Mouse (Mus musculus) stomach, embryonic 16.5 days (tissue): ENCODE results near the gene Sall1. TPM values are rescaled to one million over a fixed set of nuclear protein-coding genes. Genes with fewer than 3 reads are reported as not detected.

Experiments
- ATAC-seq: fragments of 200-750 bp; cut with Nextera tagmentation; 2 replicates; pipeline ENCODE4 v1.8.0; 2017; ENCODE audit warnings: moderate number of reproducible peaks, moderate TSS enrichment; ENCODE audit not compliant: insufficient read depth, low FRiP score
- H3K27ac ChIP-seq: fragments of 300-500 bp; sonication (generic); 2 replicates; pipeline ENCODE4 v1.5.1; 2014; ENCODE audit warnings: low read length
- H3K27me3 ChIP-seq: fragments of 300-500 bp; sonication (generic); 2 replicates; pipeline ENCODE4 v1.6.1; 2014; ENCODE audit warnings: low read length, control low read depth, mixed read lengths; ENCODE audit not compliant: control insufficient read depth, insufficient read depth
- H3K36me3 ChIP-seq: fragments of 300-500 bp; sonication (generic); 2 replicates; pipeline ENCODE4 v1.6.1; 2014; ENCODE audit warnings: low read length; ENCODE audit not compliant: control insufficient read depth, insufficient read depth
- H3K4me1 ChIP-seq: fragments of 300-500 bp; sonication (generic); 2 replicates; pipeline ENCODE4 v1.6.1; 2014; ENCODE audit warnings: low read length, control low read depth, mixed read lengths; ENCODE audit not compliant: control insufficient read depth, insufficient read depth
- H3K4me2 ChIP-seq: fragments of 300-500 bp; sonication (generic); 2 replicates; pipeline ENCODE4 v1.6.1; 2014; ENCODE audit warnings: low read depth, low read length, mixed read lengths
- H3K4me3 ChIP-seq: fragments of 300-500 bp; sonication (generic); replicated peaks from 2 replicates; pipeline ENCODE4 v1.5.1; 2014; ENCODE audit warnings: mild to moderate bottlenecking, low read length
- H3K9ac ChIP-seq: fragments of 300-500 bp; sonication (generic); 2 replicates; pipeline ENCODE4 v1.6.1; 2014; ENCODE audit warnings: low read length
- H3K9me3 ChIP-seq: fragments of 300-500 bp; sonication (generic); replicated peaks from 2 replicates; pipeline ENCODE4 v1.6.1; 2016; ENCODE audit warnings: low read length, control low read depth; ENCODE audit not compliant: control insufficient read depth
- WGBS: fragments of 180-500 bp; shearing (Covaris S2); extraction: QIAGEN DNeasy Blood & Tissue Kit; methylation state at CpG from one replicate; pipeline ENCODE4 v1.1.7; 2014; 5-methylcytosine and 5-hydroxymethylcytosine counted together
- polyA plus RNA-seq: library from polyadenylated mRNA; unstranded; fragments of >200 nt; fragmentation: Nextera tagmentation; extraction: Ambion mirVana; gene quantifications from 2 replicates; pipeline ENCODE4 v1.2.1, GENCODE M21; 2015

The Sall1 gene
- polyA plus RNA-seq, 1 experiment from 2014 or later = 1.1 TPM

DNA sequence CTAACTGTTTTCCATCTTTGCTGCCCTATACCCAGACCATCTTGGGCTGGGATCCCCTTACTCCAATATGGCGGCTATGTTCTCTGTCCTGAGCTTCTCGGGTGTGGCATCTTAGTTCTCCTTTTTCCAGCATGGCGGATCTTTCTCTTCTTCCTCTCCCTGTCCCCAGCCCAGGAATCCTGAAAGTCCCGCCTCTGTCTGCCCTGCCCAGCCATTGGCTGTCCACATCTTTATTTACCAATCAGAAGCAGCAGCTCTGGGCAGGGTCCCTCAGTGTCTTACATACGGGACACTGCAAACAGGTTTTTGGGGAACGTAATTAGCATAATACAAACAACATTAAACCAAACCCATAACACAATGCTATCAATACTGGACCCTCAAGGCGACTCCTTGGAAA lies 8.9 kb upstream of the Sall1 start:
- Histone ChIP-seq H3K36me3 (no peaks in the 10 kb centered on the region), H3K9ac (no peak overlapping the region)
- 93% methylated on average over 7 of the region's 7 CpGs for WGBS

DNA sequence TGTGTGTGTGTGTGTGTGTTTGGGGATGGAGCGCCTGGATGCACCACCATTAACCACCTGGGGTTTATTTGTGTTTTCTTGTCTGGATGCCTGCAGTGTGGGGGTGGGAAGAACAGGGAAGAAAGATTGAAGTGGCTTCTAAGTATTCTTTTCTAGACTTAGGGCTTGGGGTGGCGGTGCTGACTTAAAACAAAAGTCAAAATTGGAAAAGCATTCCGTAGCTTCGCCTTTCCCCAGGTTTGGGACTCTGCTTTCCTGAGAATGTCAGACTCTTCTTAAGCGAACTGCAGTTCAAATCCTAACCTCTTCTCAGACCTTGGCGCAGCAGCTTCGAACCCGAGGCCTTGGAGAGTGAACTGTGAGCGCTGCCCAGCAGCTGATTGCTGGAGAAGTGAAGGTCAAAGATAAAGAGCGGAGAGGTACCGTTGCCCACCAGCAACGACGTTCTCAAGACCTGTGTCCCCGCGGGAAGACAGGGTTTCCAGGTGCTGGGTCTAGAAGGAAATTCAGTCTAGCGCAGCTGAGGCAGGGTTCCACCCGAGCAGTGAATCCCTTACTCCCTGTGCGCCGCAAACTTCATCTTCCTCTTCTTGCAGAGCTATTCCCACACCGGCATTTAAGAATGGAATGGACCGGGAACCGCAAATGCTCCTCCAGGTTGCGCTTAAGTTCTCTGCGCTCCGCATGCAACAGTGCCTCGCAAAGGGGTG lies 2.8 kb upstream of the Sall1 start:
- Histone ChIP-seq H3K36me3 (no peaks in the 10 kb centered on the region), H3K4me2 (no peak overlapping the region), H3K9ac (no peak overlapping the region), H3K27me3 (peaks cover 76% of the 10 kb centered on the region), H3K9me3 (no peaks in the 10 kb centered on the region), H3K27ac (no peak overlapping the region), H3K4me3 (no peak overlapping the region), H3K4me1 (peaks cover 22% of the 10 kb centered on the region)
- 5% methylated on average over 26 of the region's 26 CpGs for WGBS
- no peak for ATAC-seq

More for the DNA sequence above, 8.9 kb upstream of the Sall1 start:
- H3K9me3 ChIP-seq = no peaks in the 10 kb centered on the region
- H3K27ac ChIP-seq = no peak overlapping the region
- ATAC-seq = no peak
- H3K4me1 ChIP-seq = no peaks in the 10 kb centered on the region
- no peak overlapping the region for H3K4me2 ChIP-seq
- H3K4me3 ChIP-seq = no peak overlapping the region
- peaks cover 34% of the 10 kb centered on the region for H3K27me3 ChIP-seq

DNA sequence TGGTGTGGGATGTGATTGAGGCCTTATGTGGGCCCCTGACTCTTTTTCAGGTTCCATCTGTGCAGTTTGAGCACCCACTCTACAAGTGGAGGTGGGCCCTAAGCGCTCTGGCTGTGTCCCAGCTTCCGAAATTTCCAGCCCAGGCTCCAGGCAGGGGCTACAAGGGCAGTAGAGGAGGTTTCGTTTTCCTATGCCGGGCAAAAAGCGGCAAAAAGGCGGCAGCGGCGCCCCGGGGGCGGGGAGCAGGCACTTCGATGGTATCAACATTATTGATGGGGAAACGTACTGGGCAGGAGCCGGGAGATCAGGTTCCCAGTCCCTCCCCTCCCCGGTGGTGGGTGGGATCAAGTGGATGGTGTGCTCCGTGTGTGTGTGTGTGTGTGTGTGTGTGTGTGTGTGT lies 2.3 kb upstream of the Sall1 start:
- Histone ChIP-seq H3K9ac (no peak overlapping the region), H3K27ac (no peak overlapping the region), H3K9me3 (no peaks in the 10 kb centered on the region), H3K27me3 (peaks cover 77% of the 10 kb centered on the region), H3K4me1 (peaks cover 27% of the 10 kb centered on the region), H3K4me2 (peak overlapping the region; percentile 22; the same call in 1 of the 2 replicates), H3K36me3 (no peaks in the 10 kb centered on the region), H3K4me3 (peak overlapping the region; percentile 25)
- 3% methylated on average over 15 of the region's 15 CpGs for WGBS
- no peak for ATAC-seq

DNA sequence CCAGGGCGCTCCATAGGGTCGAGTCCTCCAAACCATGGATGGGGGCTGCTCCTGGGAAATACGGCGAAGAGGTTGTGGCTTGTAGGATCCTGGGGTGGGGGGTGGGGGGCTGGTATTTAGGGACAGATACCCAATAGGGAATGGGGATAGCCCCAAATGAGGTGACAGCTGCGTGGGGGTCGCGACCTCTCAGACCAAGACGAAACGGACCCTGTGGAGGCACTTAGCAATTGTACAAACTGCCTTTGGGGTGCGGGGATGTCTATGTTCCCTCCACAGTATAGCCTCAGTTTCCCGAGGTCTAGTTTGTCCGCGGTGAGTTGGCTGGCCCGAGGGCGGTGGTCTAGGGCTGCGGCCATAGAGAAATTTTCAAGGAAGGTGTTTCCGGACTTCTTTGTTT lies 1.8 kb upstream of the Sall1 start:
- H3K4me3 ChIP-seq = no peak overlapping the region; the same call in 1 of the 2 replicates
- H3K36me3 ChIP-seq = no peaks in the 10 kb centered on the region
- peak overlapping the region; percentile 22; the same call in 1 of the 2 replicates for H3K4me2 ChIP-seq
- H3K27ac ChIP-seq = no peak overlapping the region
- 9% methylated on average over 17 of the region's 17 CpGs for WGBS
- peaks cover 80% of the 10 kb centered on the region for H3K27me3 ChIP-seq
- no peak for ATAC-seq
- H3K9me3 ChIP-seq = no peaks in the 10 kb centered on the region
- H3K4me1 ChIP-seq = peaks cover 31% of the 10 kb centered on the region
- H3K9ac ChIP-seq = no peak overlapping the region

DNA sequence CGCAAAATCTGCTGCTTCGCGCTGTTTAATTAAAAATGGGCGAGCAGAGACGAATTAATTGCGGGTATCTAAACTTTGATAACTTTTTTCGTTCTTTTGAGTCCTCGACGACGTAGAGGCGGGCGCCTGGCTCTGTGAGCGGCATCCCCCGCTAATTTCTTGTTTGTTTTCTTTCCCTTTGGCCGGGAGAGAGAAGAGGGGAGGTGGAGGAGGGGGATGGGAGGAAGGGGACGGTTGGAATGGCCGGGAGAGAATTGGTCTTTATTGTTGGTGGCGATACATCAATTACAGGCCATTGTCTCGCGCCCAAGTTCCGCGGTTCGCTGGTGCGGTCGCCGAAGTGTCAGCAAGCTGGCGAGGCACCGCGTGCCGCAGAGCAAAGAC lies 1.2 kb upstream of the Sall1 start:
- ATAC-seq = no peak
- Histone ChIP-seq H3K36me3 (no peaks in the 10 kb centered on the region), H3K27ac (no peak overlapping the region), H3K4me2 (no peak overlapping the region), H3K27me3 (peaks cover 80% of the 10 kb centered on the region), H3K4me3 (peak overlapping the region; percentile 12; the same call in 1 of the 2 replicates), H3K9ac (no peak overlapping the region), H3K4me1 (peaks cover 31% of the 10 kb centered on the region), H3K9me3 (no peaks in the 10 kb centered on the region)
- WGBS = 3% methylated on average over 30 of the region's 30 CpGs

DNA sequence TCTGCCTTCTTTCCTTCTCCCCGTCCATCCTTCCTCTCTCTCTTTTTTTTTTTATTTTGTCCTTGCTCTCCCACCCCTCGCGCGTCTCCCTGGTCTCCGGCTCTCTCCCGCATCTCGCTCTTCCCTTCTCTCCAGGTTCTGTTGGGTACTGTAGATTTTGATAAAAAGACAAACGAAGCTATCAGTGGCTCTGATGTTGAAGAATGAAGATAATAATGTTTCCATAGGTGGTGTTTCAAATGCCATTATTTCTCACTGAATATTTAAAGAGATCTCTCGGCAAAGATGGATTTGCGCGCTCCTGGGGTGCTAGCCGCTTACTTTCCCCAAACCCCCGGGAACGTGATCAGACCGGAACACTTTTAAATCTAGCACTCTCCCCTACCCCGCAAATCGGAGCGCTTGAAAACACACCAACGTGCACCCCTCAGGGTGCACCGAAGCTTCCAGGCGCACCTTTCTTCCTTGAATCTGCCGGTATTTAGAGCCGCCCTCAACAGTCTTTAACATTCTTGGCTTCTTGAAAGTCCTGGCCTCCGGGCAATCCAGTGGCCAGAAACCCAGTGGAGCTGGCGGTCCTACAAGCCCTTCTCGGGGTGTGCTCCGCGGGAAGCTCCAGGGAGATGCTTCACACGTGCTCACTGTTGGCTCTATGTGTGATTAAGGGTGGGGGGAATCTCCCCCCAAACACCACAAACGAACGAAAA lies 702 bp upstream of the Sall1 start:
- H3K27me3 ChIP-seq = peaks cover 78% of the 10 kb centered on the region
- H3K4me2 ChIP-seq = no peak overlapping the region
- no peak overlapping the region for H3K9ac ChIP-seq
- H3K9me3 ChIP-seq = no peaks in the 10 kb centered on the region
- no peak overlapping the region for H3K27ac ChIP-seq
- peak overlapping the region; percentile 12; the same call in 1 of the 2 replicates for H3K4me3 ChIP-seq
- H3K4me1 ChIP-seq = peaks cover 31% of the 10 kb centered on the region
- no peak for ATAC-seq
- no peaks in the 10 kb centered on the region for H3K36me3 ChIP-seq
- WGBS = under 1% methylated on average over 31 of the region's 31 CpGs

DNA sequence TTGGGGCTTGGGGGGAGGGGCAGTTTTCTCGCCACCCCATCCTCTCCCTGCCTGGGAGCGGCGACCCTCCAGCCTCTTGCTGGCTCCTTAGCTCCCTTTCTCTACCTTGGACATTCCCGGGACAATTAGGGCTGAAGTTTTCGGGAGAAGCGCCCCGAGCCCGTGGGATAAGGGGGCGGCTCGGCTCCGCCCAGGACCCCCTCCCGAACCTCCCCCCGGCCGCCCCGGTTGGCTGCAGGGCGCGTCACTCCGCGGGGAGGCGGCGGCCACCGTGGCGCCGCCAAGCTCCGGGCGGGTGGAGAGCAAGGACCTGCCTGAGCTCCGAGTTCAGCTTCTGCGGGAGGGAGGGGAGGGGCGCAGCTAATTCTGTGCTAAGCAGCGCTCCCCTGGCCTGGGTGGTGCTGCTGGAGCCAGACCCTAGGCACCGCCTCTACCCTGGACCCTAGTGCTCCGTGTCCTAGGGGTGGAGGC lies 556 bp downstream of the Sall1 start:
- Histone ChIP-seq H3K9me3 (no peaks in the 10 kb centered on the region), H3K27ac (no peak overlapping the region), H3K4me1 (peaks cover 31% of the 10 kb centered on the region), H3K9ac (peak overlapping the region; percentile 73), H3K4me2 (peak overlapping the region; percentile 92), H3K4me3 (peak overlapping the region; percentile 55), H3K36me3 (no peaks in the 10 kb centered on the region), H3K27me3 (peaks cover 73% of the 10 kb centered on the region)
- under 1% methylated on average over 32 of the region's 32 CpGs for WGBS
- peak; percentile 65; the same call in 1 of the 2 replicates for ATAC-seq

DNA sequence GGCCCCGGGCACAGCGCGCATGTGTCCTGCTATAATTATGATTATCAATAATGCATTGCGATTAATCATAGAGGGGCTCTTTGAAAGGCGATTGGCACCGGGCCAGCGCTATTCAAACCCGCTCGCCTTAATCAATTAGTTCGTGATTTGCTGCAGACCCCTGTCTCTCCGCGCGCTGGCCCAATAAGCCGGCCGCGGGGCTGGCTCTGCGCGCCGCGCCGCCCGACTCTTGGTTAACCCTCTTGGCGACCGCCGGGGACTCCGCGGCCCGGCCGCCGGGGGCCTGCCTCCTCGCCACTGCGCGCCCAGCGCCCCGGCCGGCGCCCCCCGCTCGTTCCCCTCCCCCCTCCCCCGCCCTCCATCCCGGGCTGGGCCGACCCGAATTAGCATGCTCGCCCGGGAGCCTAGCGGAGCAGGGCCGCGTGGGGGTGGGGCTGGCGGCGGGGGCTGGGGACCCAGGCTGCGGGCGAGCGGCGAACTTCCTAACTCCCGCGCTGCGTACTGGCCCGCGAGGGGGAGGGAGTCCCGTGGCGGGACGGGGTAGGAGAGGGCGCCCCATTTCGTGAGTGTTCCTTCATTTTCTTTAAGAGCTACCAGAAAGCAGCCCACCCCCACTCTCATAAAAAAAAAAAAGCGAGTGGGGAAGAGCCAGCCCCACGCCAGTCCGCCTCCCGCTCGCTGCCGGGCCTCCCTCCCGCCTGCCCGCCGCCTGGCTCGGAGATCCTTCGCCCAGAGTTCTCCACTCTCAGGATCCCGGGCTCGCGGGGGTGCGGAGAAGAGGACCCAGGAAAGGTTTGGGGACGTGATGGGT lies 1.2 kb downstream of the Sall1 start:
- ATAC-seq = peak; percentile 61
- peak overlapping the region; percentile 73 for H3K9ac ChIP-seq
- no peak overlapping the region for H3K27ac ChIP-seq
- no peaks in the 10 kb centered on the region for H3K9me3 ChIP-seq
- H3K4me1 ChIP-seq = peaks cover 31% of the 10 kb centered on the region
- H3K27me3 ChIP-seq = peaks cover 73% of the 10 kb centered on the region
- H3K36me3 ChIP-seq = no peaks in the 10 kb centered on the region
- peak overlapping the region; percentile 92 for H3K4me2 ChIP-seq
- peak overlapping the region; percentile 55 for H3K4me3 ChIP-seq
- WGBS = under 1% methylated on average over 71 of the region's 80 CpGs
